Mouse (Mus musculus) kidney, embryonic 14.5 days (tissue): ENCODE measurements around the gene Kmt2d. TPM values are rescaled to one million over a fixed set of nuclear protein-coding genes. Genes with fewer than 3 reads are reported as not detected.

ENCODE experiments used
- ATAC-seq: fragments of 200-750 bp; cut with Nextera tagmentation; 2 replicates; pipeline ENCODE4 v1.8.0; 2017; ENCODE audit warnings: moderate number of reproducible peaks, mild to moderate bottlenecking, moderate TSS enrichment, moderate library complexity; ENCODE audit not compliant: low FRiP score, low TSS enrichment
- H3K27ac ChIP-seq: fragments of 300-500 bp; sonication (generic); 2 replicates; pipeline ENCODE4 v1.5.1; 2014; ENCODE audit warnings: low read depth, mild to moderate bottlenecking, low read length, moderate library complexity, mixed read lengths
- H3K27me3 ChIP-seq: fragments of 300-500 bp; sonication (generic); 2 replicates; pipeline ENCODE4 v1.6.1; 2014; ENCODE audit warnings: mild to moderate bottlenecking, low read length; ENCODE audit not compliant: control insufficient read depth, insufficient read depth
- H3K36me3 ChIP-seq: fragments of 300-500 bp; sonication (generic); 2 replicates; pipeline ENCODE4 v1.6.1; 2014; ENCODE audit warnings: low read length, mixed read lengths; ENCODE audit not compliant: control insufficient read depth, insufficient read depth
- H3K4me1 ChIP-seq: fragments of 300-500 bp; sonication (generic); 2 replicates; pipeline ENCODE4 v1.6.1; 2014; ENCODE audit warnings: low read length, mixed read lengths; ENCODE audit not compliant: control insufficient read depth, insufficient read depth
- H3K4me2 ChIP-seq: fragments of 300-500 bp; sonication (generic); replicated peaks from 2 replicates; pipeline ENCODE4 v1.6.1; 2014; ENCODE audit warnings: low read depth, mild to moderate bottlenecking, low read length
- H3K4me3 ChIP-seq: fragments of 300-500 bp; sonication (generic); 2 replicates; pipeline ENCODE4 v1.5.1; 2014; ENCODE audit warnings: mild to moderate bottlenecking, low read length
- H3K9ac ChIP-seq: fragments of 300-500 bp; sonication (generic); 2 replicates; pipeline ENCODE4 v1.6.1; 2014; ENCODE audit warnings: low read depth, mild to moderate bottlenecking, low read length, moderate library complexity
- H3K9me3 ChIP-seq: fragments of 300-500 bp; sonication (generic); 2 replicates; pipeline ENCODE4 v1.6.1; 2016; ENCODE audit warnings: low read length; ENCODE audit not compliant: control insufficient read depth
- WGBS: fragments of 180-500 bp; shearing (Covaris S2); extraction: QIAGEN DNeasy Blood & Tissue Kit; methylation state at CpG from one replicate; pipeline ENCODE4 v1.1.7; 2014; 5-methylcytosine and 5-hydroxymethylcytosine counted together
- polyA plus RNA-seq: library from polyadenylated mRNA; unstranded; fragments of >200 nt; fragmentation: Nextera tagmentation; extraction: Ambion mirVana; gene quantifications from 2 replicates; pipeline ENCODE4 v1.2.1, GENCODE M21; 2014

Gene Kmt2d
- polyA plus RNA-seq, 1 experiment from 2014 or later, result 21.4 TPM

- ATAC-seq, result no peak
- Histone ChIP-seq H3K9ac (no peak overlapping the region), H3K4me1 (peaks cover 14% of the 10 kb centered on the region), H3K36me3 (peaks cover 23% of the 10 kb centered on the region), H3K9me3 (no peaks in the 10 kb centered on the region), H3K27ac (no peak overlapping the region), H3K4me3 (no peak overlapping the region), H3K4me2 (no peak overlapping the region), H3K27me3 (peaks cover 30% of the 10 kb centered on the region)
- WGBS, result 68% methylated on average over 1 of the region's 1 CpGs
Observed at GRCm38 (mm10) chr15:98901530-98901929, 30.5 kb upstream of the Kmt2d start.

- Histone ChIP-seq H3K36me3 (0 out of 2 replicates have a peak, but pooled peaks cover under 1% of the 10 kb centered on the region), H3K9me3 (no peaks in the 10 kb centered on the region), H3K4me2 (peak within 1 kb of the TSS; percentile 38), H3K4me3 (peak within 1 kb of the TSS; percentile 31), H3K9ac (no peak within 1 kb of the TSS), H3K27ac (no peak within 1 kb of the TSS), H3K4me1 (peaks cover 40% of the 10 kb centered on the region), H3K27me3 (peaks cover 64% of the 10 kb centered on the region)
- ATAC-seq, result peak; percentile 70
- WGBS, result under 1% methylated on average over 41 of the region's 41 CpGs
Observed at GRCm38 (mm10) chr15:98897928-98898800, 27.2 kb upstream of the Kmt2d start, which contains the start of gene Dhh. Dhh (minus strand) TSS chr15:98898540.

- Histone ChIP-seq H3K27me3 (peaks cover 71% of the 10 kb centered on the region), H3K27ac (no peak overlapping the region), H3K9me3 (no peaks in the 10 kb centered on the region), H3K4me1 (peaks cover 40% of the 10 kb centered on the region), H3K36me3 (no peaks in the 10 kb centered on the region), H3K4me3 (peak overlapping the region; percentile 31), H3K4me2 (peak overlapping the region; percentile 38), H3K9ac (no peak overlapping the region)
- 1% methylated on average over 10 of the region's 10 CpGs for WGBS
- ATAC-seq, result no peak
Observed at GRCm38 (mm10) chr15:98897495-98897894, 26.5 kb upstream of the Kmt2d start.

- 3% methylated on average over 40 of the region's 41 CpGs for WGBS
- Histone ChIP-seq H3K9ac (peak overlapping the region; percentile 54), H3K4me2 (peak overlapping the region; percentile 49), H3K27ac (no peak overlapping the region), H3K4me1 (peaks cover 40% of the 10 kb centered on the region), H3K4me3 (peak overlapping the region; percentile 30), H3K36me3 (no peaks in the 10 kb centered on the region), H3K9me3 (no peaks in the 10 kb centered on the region), H3K27me3 (peaks cover 73% of the 10 kb centered on the region)
- ATAC-seq, result no peak
Observed at GRCm38 (mm10) chr15:98895635-98896589, 24.9 kb upstream of the Kmt2d start.

GRCm38 (mm10) chr15:98894746-98895634 lies 24.0 kb upstream of the Kmt2d start:
- WGBS, result 2% methylated on average over 38 of the region's 38 CpGs
- Histone ChIP-seq H3K36me3 (no peaks in the 10 kb centered on the region), H3K4me1 (peaks cover 40% of the 10 kb centered on the region)

GRCm38 (mm10) chr15:98893940-98894745 lies 23.1 kb upstream of the Kmt2d start, which contains the start of gene Rhebl1:
Rhebl1 (minus strand) TSS chr15:98894540.
- Histone ChIP-seq H3K27me3 (peaks cover 69% of the 10 kb centered on the region), H3K4me1 (peaks cover 40% of the 10 kb centered on the region), H3K36me3 (no peaks in the 10 kb centered on the region), H3K4me3 (peak within 1 kb of the TSS; percentile 55), H3K9me3 (no peaks in the 10 kb centered on the region), H3K4me2 (peak within 1 kb of the TSS; percentile 99), H3K9ac (peak within 1 kb of the TSS; percentile 60), H3K27ac (no peak within 1 kb of the TSS)
- no peak for ATAC-seq
- WGBS, result 0% methylated on average over 77 of the region's 77 CpGs

More at GRCm38 (mm10) chr15:98894746-98895634, 24.0 kb upstream of the Kmt2d start:
- Histone ChIP-seq H3K4me2 (peak overlapping the region; percentile 99), H3K9ac (no peak overlapping the region), H3K27ac (no peak overlapping the region), H3K27me3 (peaks cover 73% of the 10 kb centered on the region), H3K4me3 (peak overlapping the region; percentile 55), H3K9me3 (no peaks in the 10 kb centered on the region)
- ATAC-seq, result no peak

GRCm38 (mm10) chr15:98893036-98893435 lies 22.0 kb upstream of the Kmt2d start:
- no peak overlapping the region for H3K9ac ChIP-seq
- peaks cover 58% of the 10 kb centered on the region for H3K27me3 ChIP-seq
- no peak overlapping the region for H3K27ac ChIP-seq
- WGBS, result 52% methylated on average over 4 of the region's 4 CpGs
- no peaks in the 10 kb centered on the region for H3K36me3 ChIP-seq
- no peak overlapping the region for H3K4me3 ChIP-seq
- no peak overlapping the region for H3K4me2 ChIP-seq
- H3K9me3 ChIP-seq, result no peaks in the 10 kb centered on the region
- ATAC-seq, result no peak
- peaks cover 36% of the 10 kb centered on the region for H3K4me1 ChIP-seq
